Mouse (Mus musculus) frontal cortex, postnatal 10 days (tissue): ENCODE results near the gene Lin52.
A peak's percentile ranks its signal among the peaks of the same experiment; 100 is the strongest.
"Not testable (repeated sequence)": the region's sequence is repeated elsewhere in the genome, so short reads cannot be mapped to it uniquely, and the experiment has no call there.

Experiments
- DNase-seq, 2 experiments: peaks; one replicate each; pipeline ENCODE4 v3.0.0; 2022; ENCODE audit warnings: low spot score in 2 of 2, mixed read lengths in 1 of 2

Lin52 gene

GRCm38 (mm10) chr12:84539537-84539936, 88.3 kb downstream of the Lin52 start:
- DNase-seq = not testable (repeated sequence)

GRCm38 (mm10) chr12:84541391-84541958, 90.3 kb downstream of the Lin52 start:
- no peak for DNase-seq

- peak in 1 of 2 experiments; percentile 52 for DNase-seq
These were observed 94.8 kb downstream of the Lin52 start for GRCm38 (mm10) chr12:84546028-84546427.

GRCm38 (mm10) chr12:84546577-84547085, 95.4 kb downstream of the Lin52 start:
- DNase-seq = no peak

- no peak for DNase-seq
These were observed 97.0 kb downstream of the Lin52 start for GRCm38 (mm10) chr12:84548251-84548650.

- no peak for DNase-seq
These were observed 104.0 kb downstream of the Lin52 start for GRCm38 (mm10) chr12:84555218-84555617.

- no peak for DNase-seq
These were observed 111.3 kb downstream of the Lin52 start for GRCm38 (mm10) chr12:84562558-84562957.

GRCm38 (mm10) chr12:84567576-84567975, 116.4 kb downstream of the Lin52 start:
- no peak for DNase-seq

GRCm38 (mm10) chr12:84569336-84569970, 118.2 kb downstream of the Lin52 start, which contains the start of gene Vsx2:
Vsx2 (plus strand) TSS chr12:84569762.
- DNase-seq = no peak

- no peak for DNase-seq
These were observed 118.9 kb downstream of the Lin52 start for GRCm38 (mm10) chr12:84569976-84570693.

- DNase-seq = no peak
These were observed 119.6 kb downstream of the Lin52 start for GRCm38 (mm10) chr12:84570694-84571415.

- DNase-seq = no peak
These were observed 120.5 kb downstream of the Lin52 start for GRCm38 (mm10) chr12:84571466-84572340.

GRCm38 (mm10) chr12:84572341-84572720, 121.1 kb downstream of the Lin52 start:
- no peak for DNase-seq

- DNase-seq = no peak
These were observed 121.9 kb downstream of the Lin52 start for GRCm38 (mm10) chr12:84573094-84573493.

GRCm38 (mm10) chr12:84577768-84578439, 126.7 kb downstream of the Lin52 start:
- no peak for DNase-seq

- no peak for DNase-seq
These were observed 127.2 kb downstream of the Lin52 start for GRCm38 (mm10) chr12:84578440-84578770.

- no peak for DNase-seq
These were observed 130.1 kb downstream of the Lin52 start for GRCm38 (mm10) chr12:84581285-84581684.

- DNase-seq = peak; percentile 78 to 89
These were observed 138.9 kb downstream of the Lin52 start for GRCm38 (mm10) chr12:84589825-84590761.
